Mouse (Mus musculus) left cerebral cortex, adult 11 months (tissue): ENCODE measurements around the gene Dnajc7.
"Not testable (repeated sequence)": the region's sequence is repeated elsewhere in the genome, so short reads cannot be mapped to it uniquely, and the experiment has no call there.

Source experiments
- DNase-seq: peaks from one replicate; pipeline ENCODE4 v3.0.0; 2022; ENCODE audit warnings: low spot score

Dnajc7 gene

GRCm38 (mm10) chr11:100616332-100616731, 3.6 kb downstream of the Dnajc7 start:
- DNase-seq = no peak

GRCm38 (mm10) chr11:100613241-100613640, 6.7 kb downstream of the Dnajc7 start:
- DNase-seq = no peak

DNA sequence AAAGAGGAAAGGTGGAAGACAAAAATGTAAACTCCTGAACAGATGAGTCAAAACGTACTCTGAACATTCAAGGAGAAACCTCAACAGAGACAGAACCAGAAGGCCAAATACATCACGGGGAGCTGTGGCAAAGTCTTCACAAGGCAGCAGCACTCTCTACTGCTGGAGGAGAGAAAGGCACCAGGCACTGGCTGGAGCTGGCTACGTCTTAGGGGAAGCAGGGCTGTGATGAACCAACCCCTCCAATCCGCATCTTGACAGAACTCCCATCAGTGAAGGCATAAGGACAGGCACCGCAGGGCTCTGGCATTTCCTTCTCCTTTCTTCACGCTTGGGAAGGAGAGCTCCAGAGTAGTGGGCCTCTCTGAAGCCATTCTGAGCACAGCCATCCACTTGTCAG, 8.3 kb downstream of the Dnajc7 start:
- DNase-seq = no peak

GRCm38 (mm10) chr11:100609997-100610680, 9.8 kb downstream of the Dnajc7 start:
- DNase-seq = no peak

DNA sequence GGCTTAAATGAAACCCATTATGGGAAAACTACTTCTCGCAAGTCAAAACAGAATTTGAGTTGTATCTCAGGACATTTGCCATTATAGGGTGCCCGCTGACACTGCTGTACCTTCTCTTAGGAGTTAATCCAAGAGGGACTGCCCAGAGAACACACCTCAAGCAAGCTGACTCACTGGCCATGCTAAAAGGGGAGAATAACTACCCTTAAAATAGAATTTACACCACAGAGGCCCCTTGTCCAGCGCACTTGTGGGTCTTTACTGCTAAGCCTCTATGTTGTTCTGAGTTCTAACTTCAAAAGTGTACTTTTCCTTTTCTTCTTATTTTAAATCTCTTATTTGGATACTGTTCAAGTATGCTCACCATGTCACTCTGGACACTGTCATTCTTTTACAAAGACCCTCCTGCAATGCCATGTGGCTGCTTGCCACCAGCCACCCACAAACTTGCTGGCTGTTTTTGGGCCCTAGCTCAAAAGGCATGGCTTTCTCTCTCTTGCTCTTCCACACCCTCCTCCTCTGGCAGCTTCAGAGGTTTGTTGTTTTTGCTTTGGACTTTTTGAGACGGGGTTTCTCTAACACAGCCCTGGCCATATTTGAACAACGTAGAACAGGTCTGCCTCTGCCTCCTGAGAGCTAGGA, 10.5 kb downstream of the Dnajc7 start:
- DNase-seq = no peak

DNA sequence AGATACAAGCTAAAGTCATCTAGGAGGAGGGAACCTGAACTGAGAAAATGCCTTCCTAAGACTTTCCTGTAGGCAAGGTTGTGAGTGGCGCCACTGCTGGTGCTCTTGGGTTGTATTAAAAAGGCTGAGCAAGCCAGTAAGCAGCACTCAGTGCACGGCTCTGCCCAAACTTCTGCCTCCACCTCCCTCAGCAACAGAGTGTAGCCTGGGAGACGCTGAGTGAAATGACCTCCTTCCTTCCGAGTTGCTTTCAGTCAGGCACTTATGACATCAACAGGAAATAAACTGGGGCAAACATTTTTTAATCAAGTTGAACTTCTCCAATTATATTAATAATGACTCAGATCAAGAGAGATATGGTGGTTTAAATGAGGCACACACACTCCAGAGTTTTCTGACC, 11.2 kb downstream of the Dnajc7 start:
- no peak for DNase-seq

DNA sequence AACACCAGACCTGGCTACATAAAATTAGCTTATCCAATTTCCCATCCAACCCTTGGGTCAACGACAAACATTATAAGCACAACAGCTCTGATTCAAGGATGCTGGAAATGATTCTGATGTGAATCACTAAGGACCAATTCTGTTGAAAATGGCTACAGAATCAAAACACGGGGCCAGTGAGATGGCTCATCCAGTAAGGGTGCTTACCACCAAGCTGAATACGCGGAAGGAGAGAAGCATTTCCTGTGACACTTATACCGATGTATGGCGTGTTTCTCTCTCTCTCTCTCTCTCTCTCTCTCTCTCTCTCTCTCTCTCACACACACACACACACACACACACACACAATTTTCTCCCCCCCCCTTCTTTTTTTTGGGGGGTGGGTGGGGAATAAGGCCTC, 12.8 kb downstream of the Dnajc7 start:
- DNase-seq = no peak

GRCm38 (mm10) chr11:100605451-100605850, 14.5 kb downstream of the Dnajc7 start:
- no peak for DNase-seq

DNA sequence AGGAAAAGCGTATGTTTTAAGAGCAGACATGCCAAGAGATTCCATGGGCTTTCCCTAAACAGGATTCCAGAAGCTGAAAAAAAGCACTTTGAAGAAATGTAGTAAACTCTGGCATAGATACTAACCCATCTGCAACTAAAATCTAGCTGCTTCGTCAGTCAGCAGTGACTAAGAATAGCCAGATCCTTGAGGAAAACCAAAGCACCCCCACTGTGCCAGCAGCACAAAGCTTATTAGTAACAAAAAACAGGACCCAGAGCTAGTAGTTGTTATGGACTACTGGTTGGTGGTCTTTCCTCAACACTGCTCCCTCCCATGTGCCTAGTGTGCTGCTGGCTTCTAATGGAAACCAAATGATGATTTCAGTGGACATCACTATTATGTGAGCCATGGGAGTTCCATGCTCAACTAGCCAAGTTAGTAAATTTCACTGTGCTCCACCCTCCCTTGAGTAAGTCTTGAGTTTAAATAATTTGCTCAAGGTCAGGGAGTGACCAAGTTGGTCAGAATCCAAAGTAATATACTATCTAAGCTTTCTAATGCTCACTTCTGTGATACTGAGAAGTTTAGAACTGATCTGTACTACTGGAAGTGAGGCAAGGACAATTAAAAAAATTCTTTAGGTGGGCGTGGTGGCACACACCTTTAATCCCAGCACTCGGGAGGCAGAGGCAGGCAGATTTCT, 15.5 kb downstream of the Dnajc7 start:
- no peak for DNase-seq

- no peak for DNase-seq
Measured at GRCm38 (mm10) chr11:100603813-100604212, 16.2 kb downstream of the Dnajc7 start.

DNA sequence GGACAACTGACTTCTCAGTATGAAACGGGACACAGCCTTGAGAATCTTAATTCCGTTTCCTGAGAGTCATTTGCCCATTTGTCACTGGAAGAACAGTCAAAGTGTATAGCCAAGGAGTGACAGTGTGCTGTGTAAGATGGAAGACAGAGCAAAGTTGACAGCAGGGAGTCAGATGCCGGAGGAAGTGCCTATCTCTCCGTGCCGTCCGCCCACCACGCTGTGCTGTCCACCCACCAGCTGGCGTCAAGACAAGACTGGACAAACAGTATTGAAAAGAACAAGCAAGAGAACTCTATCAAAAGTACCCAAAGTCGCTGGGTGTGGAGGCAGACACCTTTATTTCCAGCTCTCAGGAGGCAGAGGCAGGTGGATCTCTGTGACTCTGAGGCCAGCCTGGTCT, 16.8 kb downstream of the Dnajc7 start:
- no peak for DNase-seq

DNA sequence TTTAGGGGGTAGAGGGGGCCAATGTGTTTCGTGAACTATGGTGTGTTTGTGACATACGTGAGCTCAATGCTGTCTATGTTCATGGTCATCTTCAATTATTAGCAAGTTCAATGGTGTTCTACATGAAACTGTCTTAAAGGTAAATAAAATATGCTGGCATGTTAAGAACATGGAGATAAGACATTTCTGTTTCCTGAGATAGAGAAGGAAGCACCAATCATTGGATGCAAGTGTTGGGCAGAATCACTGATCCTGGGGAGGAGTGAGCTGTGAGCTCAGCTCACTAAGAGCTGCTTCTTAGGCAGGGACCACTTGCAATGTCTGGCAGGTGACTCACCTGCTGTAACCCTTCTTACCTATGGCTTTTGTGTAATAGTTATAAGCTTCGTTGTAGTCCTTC, 18.6 kb downstream of the Dnajc7 start:
- no peak for DNase-seq

- no peak for DNase-seq
Measured at GRCm38 (mm10) chr11:100598074-100598473, 21.9 kb downstream of the Dnajc7 start.

DNA sequence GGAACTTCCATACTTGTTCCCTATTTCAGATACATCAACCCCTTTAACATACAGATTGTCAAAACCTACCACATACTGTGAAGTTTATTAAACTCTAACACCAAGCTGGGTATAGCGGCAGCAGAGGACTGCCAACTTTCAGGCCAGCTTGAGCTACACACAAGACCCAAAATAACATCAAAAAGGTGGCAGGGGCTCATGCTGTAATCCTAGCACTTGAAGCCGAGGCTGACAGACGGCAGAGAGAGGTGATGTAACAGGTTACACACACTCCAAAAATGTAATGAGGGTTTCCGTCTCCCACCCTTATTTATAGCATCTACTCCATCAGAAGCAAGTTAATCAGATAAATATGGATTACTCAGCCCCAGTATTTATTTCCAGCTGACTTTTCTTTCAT, 24.4 kb downstream of the Dnajc7 start:
- DNase-seq = no peak

- DNase-seq = no peak
Measured at GRCm38 (mm10) chr11:100594608-100595007, 25.4 kb downstream of the Dnajc7 start.

- no peak for DNase-seq
Measured at GRCm38 (mm10) chr11:100592346-100593046, 27.5 kb downstream of the Dnajc7 start.

DNA sequence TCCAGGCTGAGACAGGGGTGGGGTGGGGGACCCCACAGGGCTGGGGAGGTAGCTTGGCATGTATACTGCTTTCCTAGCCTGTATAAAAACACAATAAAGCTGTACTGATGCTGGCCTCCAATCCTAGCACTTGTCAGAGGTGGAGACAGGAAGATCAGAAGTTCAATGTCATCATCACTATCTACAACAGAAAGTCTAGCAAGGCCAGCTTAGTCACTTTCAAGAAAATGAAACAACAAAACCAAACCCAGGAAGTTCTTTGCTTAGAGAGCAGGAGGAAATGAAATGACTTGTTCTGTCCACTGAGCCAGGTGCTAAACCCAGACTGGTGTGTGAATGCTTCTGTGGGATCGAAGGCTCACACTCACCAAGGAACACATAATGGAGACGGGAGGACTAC, 31.5 kb downstream of the Dnajc7 start:
- no peak for DNase-seq

DNA sequence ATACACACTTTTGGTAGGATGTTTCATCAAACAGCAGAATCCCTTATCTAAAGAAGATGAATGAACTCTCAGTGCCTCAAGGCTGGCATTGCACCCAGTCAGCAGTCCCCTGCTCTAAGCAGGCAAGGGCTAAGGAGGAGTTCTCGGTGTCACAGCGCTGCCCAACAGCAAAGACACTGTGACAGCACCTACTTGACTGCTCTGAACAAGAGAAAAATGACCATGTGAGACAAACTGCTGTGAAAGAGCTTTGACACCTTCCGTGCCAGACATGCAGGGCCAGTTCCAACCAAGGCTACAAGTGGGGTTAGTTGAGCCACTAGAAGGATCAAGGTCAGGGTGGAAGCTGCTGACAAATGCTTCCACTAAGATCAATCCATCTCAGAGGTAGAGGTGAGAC, 34.8 kb downstream of the Dnajc7 start:
- DNase-seq = no peak

- DNase-seq = no peak
Measured at GRCm38 (mm10) chr11:100584561-100584961, 35.4 kb downstream of the Dnajc7 start.

GRCm38 (mm10) chr11:100582836-100583235, 37.1 kb downstream of the Dnajc7 start:
- no peak for DNase-seq

- not testable (repeated sequence) for DNase-seq
Measured at GRCm38 (mm10) chr11:100582413-100582812, 37.6 kb downstream of the Dnajc7 start.

- peak; percentile 44 for DNase-seq
Measured at GRCm38 (mm10) chr11:100581756-100582155, 38.2 kb downstream of the Dnajc7 start.

GRCm38 (mm10) chr11:100580275-100580674, 39.7 kb downstream of the Dnajc7 start:
- no peak for DNase-seq
